Mouse (Mus musculus): ENCODE data around the gene Pard3b. TPM values are rescaled to one million over a fixed set of nuclear protein-coding genes. Genes with fewer than 3 reads are reported as not detected.
A peak's percentile ranks its signal among the peaks of the same experiment; 100 is the strongest.

Gene Pard3b
- total and polyA plus RNA-seq, 2 experiments, result 0.50 to 3.0 TPM

DNA sequence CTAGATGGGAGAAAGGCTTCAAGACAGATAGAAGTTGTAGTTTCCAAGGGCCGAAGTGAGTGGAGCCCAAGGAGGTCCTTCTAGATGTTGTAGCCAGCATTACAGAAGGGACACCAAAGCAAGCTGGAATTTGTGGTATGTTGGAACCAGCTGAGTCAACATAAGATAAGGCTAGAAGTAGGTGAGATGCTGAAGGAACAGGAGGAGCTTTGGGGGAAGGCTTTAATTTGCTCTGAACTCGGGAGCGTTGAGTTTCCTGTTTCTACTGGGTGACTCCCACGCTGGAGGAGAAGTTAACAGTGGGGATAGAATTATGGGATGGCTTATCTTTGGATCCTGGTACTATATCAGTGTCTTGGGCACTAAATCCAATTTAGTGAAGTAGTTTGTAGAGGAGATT, 3.3 kb downstream of the Pard3b start:
- H3K4me1 ChIP-seq (ENCODE audit: control insufficient read depth, insufficient read depth, low read length), result peaks cover 7% of the 10 kb centered on the region; the same call in 1 of the 2 replicates
- H3K4me3 ChIP-seq (ENCODE audit: insufficient read depth, low read depth, low read length), result no peak overlapping the region
- no peaks in the 10 kb centered on the region; the same call in 1 of the 2 replicates for H3K79me2 ChIP-seq (ENCODE audit: control insufficient read depth, insufficient read depth, low read length)
- no peak overlapping the region for H3K27ac ChIP-seq (replicated peaks; ENCODE audit: insufficient read depth, low read depth, low read length)
- no peaks in the 10 kb centered on the region for H3K27me3 ChIP-seq (ENCODE audit: control insufficient read depth, insufficient read depth, low read length)
- DNase-seq (ENCODE audit: extremely low read depth, low read depth, low spot score), result no peak
- no peaks in the 10 kb centered on the region for H3K36me3 ChIP-seq (ENCODE audit: control insufficient read depth, insufficient read depth, low read length)
- no peak overlapping the region for H3K9ac ChIP-seq (ENCODE audit: low read depth, low read length)
- no peak for TF ChIP-seq POLR2A (IDR thresholded peaks at IDR 0.05; ENCODE audit: extremely low read depth, insufficient read depth, low read length)
- WGBS, result 45% methylated on average over 4 of the region's 4 CpGs

DNA sequence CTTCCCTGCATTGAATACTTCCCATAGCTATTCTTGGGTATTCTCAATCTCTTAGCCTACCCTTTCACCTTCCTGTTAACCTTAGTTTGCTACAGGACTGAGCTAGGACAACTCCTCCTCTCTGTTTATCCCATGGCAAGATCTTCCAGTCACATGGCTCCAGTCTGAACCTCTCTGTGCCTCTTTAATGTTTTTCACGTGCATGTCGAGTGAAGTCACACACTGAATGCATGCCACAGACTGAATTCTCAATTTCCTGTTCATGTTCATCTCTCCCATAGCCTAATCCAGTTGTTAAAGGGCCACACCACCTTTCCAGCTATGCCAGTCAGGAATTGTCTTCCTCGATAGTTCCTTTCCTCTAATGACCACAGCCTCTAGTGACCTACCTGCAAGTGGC, 6.4 kb downstream of the Pard3b start:
- TF ChIP-seq POLR2A (IDR thresholded peaks at IDR 0.05; ENCODE audit: extremely low read depth, insufficient read depth, low read length), result no peak
- TF ChIP-seq CTCF (IDR thresholded peaks at IDR 0.05; ENCODE audit: low read depth, low read length), result no peak
- Histone ChIP-seq H3K36me3 (ENCODE audit: control insufficient read depth, insufficient read depth, low read length) (no peaks in the 10 kb centered on the region), H3K27me3 (ENCODE audit: control insufficient read depth, insufficient read depth, low read length) (no peaks in the 10 kb centered on the region), H3K27ac (replicated peaks; ENCODE audit: insufficient read depth, low read depth, low read length) (no peak overlapping the region), H3K9ac (ENCODE audit: low read depth, low read length) (no peak overlapping the region), H3K79me2 (ENCODE audit: control insufficient read depth, insufficient read depth, low read length) (no peaks in the 10 kb centered on the region; the same call in 1 of the 2 replicates), H3K4me3 (ENCODE audit: insufficient read depth, low read depth, low read length) (no peak overlapping the region), H3K4me1 (ENCODE audit: control insufficient read depth, insufficient read depth, low read length) (peaks cover 2% of the 10 kb centered on the region; the same call in 1 of the 2 replicates)
- 66% methylated on average over 3 of the region's 3 CpGs for WGBS
- peak; percentile 28 for DNase-seq (ENCODE audit: extremely low read depth, low read depth, low spot score)

- Histone ChIP-seq H3K27ac (replicated peaks; ENCODE audit: insufficient read depth, low read depth, low read length) (peak overlapping the region; percentile 52; the same call in 1 of the 2 replicates), H3K4me3 (ENCODE audit: insufficient read depth, low read depth, low read length) (no peak overlapping the region), H3K36me3 (ENCODE audit: control insufficient read depth, insufficient read depth, low read length) (no peaks in the 10 kb centered on the region), H3K9ac (ENCODE audit: low read depth, low read length) (no peak overlapping the region), H3K4me1 (ENCODE audit: control insufficient read depth, insufficient read depth, low read length) (peaks cover 21% of the 10 kb centered on the region), H3K27me3 (ENCODE audit: control insufficient read depth, insufficient read depth, low read length) (no peaks in the 10 kb centered on the region), H3K79me2 (ENCODE audit: control insufficient read depth, insufficient read depth, low read length) (no peaks in the 10 kb centered on the region; the same call in 1 of the 2 replicates)
- no peak for TF ChIP-seq CTCF (IDR thresholded peaks at IDR 0.05; ENCODE audit: low read depth, low read length)
- TF ChIP-seq POLR2A (IDR thresholded peaks at IDR 0.05; ENCODE audit: extremely low read depth, insufficient read depth, low read length), result no peak
- DNase-seq (ENCODE audit: extremely low read depth, low read depth, low spot score), result peak; percentile 90
Observed at GRCm38 (mm10) chr1:61649964-61650363, 11.3 kb downstream of the Pard3b start.

GRCm38 (mm10) chr1:61651454-61652271, 13.0 kb downstream of the Pard3b start:
- WGBS, result 94% methylated on average over 1 of the region's 1 CpGs

DNA sequence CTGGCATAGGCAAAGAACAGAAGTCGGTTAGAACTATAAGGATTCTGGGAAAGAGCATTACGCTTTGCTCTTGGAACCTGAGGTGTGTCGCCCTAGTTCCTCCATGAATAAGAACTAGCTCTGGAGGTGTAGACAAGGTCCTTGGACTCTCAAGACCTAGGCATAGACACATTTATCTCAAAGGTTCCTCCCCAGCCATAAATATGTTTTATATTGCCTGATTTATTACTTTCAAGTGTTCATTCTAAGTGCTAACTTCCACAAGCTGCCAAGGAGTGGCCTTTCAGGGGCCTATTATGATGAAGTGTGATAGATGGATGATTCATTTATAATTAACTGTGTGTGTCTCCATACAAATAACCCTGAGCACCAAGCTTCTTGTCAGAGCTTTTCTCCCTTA, 19.1 kb downstream of the Pard3b start:
- Histone ChIP-seq H3K79me2 (ENCODE audit: control insufficient read depth, insufficient read depth, low read length) (no peaks in the 10 kb centered on the region; the same call in 1 of the 2 replicates), H3K4me1 (ENCODE audit: control insufficient read depth, insufficient read depth, low read length) (peaks cover 2% of the 10 kb centered on the region; the same call in 1 of the 2 replicates), H3K36me3 (ENCODE audit: control insufficient read depth, insufficient read depth, low read length) (no peaks in the 10 kb centered on the region), H3K27me3 (ENCODE audit: control insufficient read depth, insufficient read depth, low read length) (no peaks in the 10 kb centered on the region), H3K9ac (ENCODE audit: low read depth, low read length) (no peak overlapping the region), H3K27ac (replicated peaks; ENCODE audit: insufficient read depth, low read depth, low read length) (no peak overlapping the region), H3K4me3 (ENCODE audit: insufficient read depth, low read depth, low read length) (no peak overlapping the region)
- no peak for TF ChIP-seq CTCF (IDR thresholded peaks at IDR 0.05; ENCODE audit: low read depth, low read length)
- no peak for TF ChIP-seq POLR2A (IDR thresholded peaks at IDR 0.05; ENCODE audit: extremely low read depth, insufficient read depth, low read length)
- 99% methylated on average over 3 of the region's 3 CpGs for WGBS
- no peak for DNase-seq (ENCODE audit: extremely low read depth, low read depth, low spot score)

More at GRCm38 (mm10) chr1:61651454-61652271, 13.0 kb downstream of the Pard3b start:
- Histone ChIP-seq H3K4me3 (ENCODE audit: insufficient read depth, low read depth, low read length) (no peak overlapping the region), H3K27ac (replicated peaks; ENCODE audit: insufficient read depth, low read depth, low read length) (no peak overlapping the region), H3K27me3 (ENCODE audit: control insufficient read depth, insufficient read depth, low read length) (no peaks in the 10 kb centered on the region), H3K9ac (ENCODE audit: low read depth, low read length) (no peak overlapping the region), H3K4me1 (ENCODE audit: control insufficient read depth, insufficient read depth, low read length) (peaks cover 21% of the 10 kb centered on the region), H3K79me2 (ENCODE audit: control insufficient read depth, insufficient read depth, low read length) (no peaks in the 10 kb centered on the region; the same call in 1 of the 2 replicates), H3K36me3 (ENCODE audit: control insufficient read depth, insufficient read depth, low read length) (no peaks in the 10 kb centered on the region)
- no peak for TF ChIP-seq POLR2A (IDR thresholded peaks at IDR 0.05; ENCODE audit: extremely low read depth, insufficient read depth, low read length)
- TF ChIP-seq CTCF (IDR thresholded peaks at IDR 0.05; ENCODE audit: low read depth, low read length), result no peak
- DNase-seq (ENCODE audit: extremely low read depth, low read depth, low spot score), result peak; percentile 71

GRCm38 (mm10) chr1:61659931-61660330, 21.3 kb downstream of the Pard3b start:
- 88% methylated on average over 3 of the region's 3 CpGs for WGBS
- no peaks in the 10 kb centered on the region; the same call in 1 of the 2 replicates for H3K79me2 ChIP-seq (ENCODE audit: control insufficient read depth, insufficient read depth, low read length)
- H3K27ac ChIP-seq (replicated peaks; ENCODE audit: insufficient read depth, low read depth, low read length), result no peak overlapping the region
- no peak for DNase-seq (ENCODE audit: extremely low read depth, low read depth, low spot score)
- H3K9ac ChIP-seq (ENCODE audit: low read depth, low read length), result no peak overlapping the region
- H3K4me3 ChIP-seq (ENCODE audit: insufficient read depth, low read depth, low read length), result no peak overlapping the region
- peaks cover 2% of the 10 kb centered on the region; the same call in 1 of the 2 replicates for H3K4me1 ChIP-seq (ENCODE audit: control insufficient read depth, insufficient read depth, low read length)
- TF ChIP-seq CTCF (IDR thresholded peaks at IDR 0.05; ENCODE audit: low read depth, low read length) (no peak), POLR2A (IDR thresholded peaks at IDR 0.05; ENCODE audit: extremely low read depth, insufficient read depth, low read length) (no peak)
- H3K27me3 ChIP-seq (ENCODE audit: control insufficient read depth, insufficient read depth, low read length), result no peaks in the 10 kb centered on the region
- H3K36me3 ChIP-seq (ENCODE audit: control insufficient read depth, insufficient read depth, low read length), result no peaks in the 10 kb centered on the region

Data from liver, adult 2 months (tissue).